Mouse (Mus musculus): Measurements from ENCODE around the gene Rad51. TPM values are rescaled to one million over a fixed set of nuclear protein-coding genes. Genes with fewer than 3 reads are reported as not detected.

Gene Rad51
- 4.1 and 4.2 TPM in 2 replicates for polyA plus RNA-seq (2012; rRNA removed; ENCODE audit: low replicate concordance)

DNA sequence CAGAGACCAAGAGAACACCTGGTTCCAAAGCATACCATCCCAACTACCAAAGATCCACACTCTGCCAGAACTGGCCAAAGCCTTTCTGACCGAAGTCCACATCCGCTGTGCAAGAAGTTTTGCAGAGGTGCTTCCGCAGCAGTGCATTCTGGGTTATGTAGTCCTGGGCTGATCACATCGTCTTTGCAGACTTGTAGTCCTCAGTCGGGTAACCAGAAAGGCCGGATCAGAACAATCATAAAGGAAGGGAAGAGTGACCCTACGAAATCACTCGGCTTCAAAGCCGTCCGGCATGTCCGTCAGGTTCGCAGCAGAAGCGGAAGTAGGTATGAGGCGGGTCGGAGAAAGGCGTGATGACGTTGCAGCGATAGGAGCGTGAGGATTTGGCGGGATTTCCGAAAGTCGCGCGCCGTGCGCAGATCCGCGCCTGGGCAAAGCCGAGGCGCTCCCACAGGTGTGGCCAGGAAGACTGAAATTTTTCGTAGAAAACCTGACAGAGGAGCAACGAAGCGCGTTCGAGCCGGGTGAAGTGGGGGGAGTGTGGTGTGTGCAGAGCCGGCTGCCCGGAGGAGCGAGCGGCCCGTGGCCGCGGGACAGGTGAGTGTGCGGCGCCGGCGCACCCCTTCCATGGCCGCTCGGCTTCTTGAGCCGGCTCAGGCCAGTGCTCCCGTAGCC, at the start of gene Rad51:
TSS of gene Rad51 (plus strand) at position 356 of the 675 bp plus-strand sequence.

DNA sequence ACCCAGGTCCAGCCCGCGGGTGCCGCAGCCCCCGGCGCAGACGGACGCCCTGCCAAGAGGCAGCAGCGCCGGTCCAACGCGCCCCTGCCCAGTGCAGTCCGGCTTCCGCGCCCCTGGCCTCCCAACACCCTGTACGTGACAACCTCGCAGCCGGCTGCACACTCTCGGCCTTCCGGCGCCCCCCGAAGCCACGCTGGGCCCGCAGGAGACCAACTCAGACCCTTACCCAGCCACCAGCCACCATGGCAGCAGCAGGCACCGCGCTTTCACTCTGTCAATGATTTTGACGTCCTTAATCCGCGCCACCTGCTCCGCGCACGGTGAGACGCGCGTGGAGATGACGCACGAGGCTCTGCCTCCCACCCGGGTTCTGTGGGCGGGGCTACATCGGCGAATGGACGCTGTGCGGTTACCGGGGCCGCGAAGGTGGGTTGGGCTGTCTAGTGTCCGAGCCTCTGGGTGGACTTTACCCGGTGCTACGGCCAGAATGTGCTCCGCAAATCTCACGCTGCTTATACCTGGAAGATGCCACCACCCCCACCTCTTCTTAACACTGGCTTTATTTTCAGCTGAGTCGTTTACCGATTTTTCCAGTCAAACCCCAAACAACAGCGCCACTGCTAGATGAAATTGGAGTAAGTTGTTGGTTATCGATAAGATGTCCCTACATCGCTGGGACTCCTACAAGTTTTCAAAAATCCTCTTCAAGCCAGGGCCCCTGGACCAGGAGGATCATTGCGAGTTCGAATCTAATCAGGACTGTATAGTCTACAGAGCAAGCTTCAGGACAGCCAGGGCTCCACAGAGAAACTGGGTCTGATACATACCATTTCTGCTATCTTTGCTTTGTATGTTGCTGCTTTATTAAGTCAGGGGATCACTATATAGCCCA, 44.3 kb downstream of the Rad51 start, which contains the start of gene Rmdn3:
TSS of gene Rmdn3 (minus strand) at position 354 of the 892 bp plus-strand sequence.

GRCm38 (mm10) chr2:119166901-119167865, 54.6 kb downstream of the Rad51 start, which contains the start of gene Gchfr:
Gene Gchfr (plus strand): TSS chr2:119167773.

DNA sequence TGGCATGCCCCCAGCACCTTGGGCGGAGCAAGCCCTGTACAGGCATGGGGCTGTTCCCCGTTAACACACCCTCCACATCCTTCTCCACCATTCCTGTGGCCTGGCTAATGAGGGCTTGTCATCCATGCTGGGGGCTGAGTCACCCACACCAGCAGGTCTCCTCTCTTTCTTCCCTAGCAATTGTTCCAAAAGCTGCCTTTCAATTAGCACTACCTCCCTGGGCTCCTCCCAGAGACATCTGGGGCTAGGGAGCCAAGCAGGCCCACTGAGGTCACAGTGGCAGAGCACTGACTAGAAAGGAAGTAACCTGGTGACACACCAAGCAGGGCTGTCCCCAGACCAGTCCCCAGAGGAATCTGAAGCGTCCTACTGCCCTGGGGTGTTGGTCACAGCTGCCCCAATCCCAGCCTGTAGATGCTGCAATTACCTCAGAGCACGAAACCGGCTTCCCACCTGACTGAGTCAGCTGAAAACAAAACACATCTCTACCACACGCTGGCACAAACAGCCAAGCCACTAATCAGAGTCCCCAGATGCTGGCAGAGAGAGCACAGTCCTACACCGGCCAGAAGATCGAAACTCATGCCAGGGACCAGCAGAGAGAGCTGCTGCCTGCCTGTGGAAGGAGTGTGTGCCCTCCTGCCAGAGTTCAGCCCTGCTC, 61.5 kb downstream of the Rad51 start, which contains the start of gene Gm14137:
TSS of gene Gm14137 (plus strand) at position 519 of the 661 bp plus-strand sequence.

Other genes starting within 250 kb of the Rad51 start
- gene Bahd1, start 212.4 kb upstream of the Rad51 start, polyA plus RNA-seq (2012; rRNA removed; ENCODE audit: low replicate concordance): 12.9 and 22.5 TPM in 2 replicates
- gene Chst14, start 186.3 kb upstream of the Rad51 start, polyA plus RNA-seq (2012; rRNA removed; ENCODE audit: low replicate concordance): 3.3 and 4.3 TPM in 2 replicates
- gene Ccdc32, start 83.4 kb upstream of the Rad51 start, polyA plus RNA-seq (2012; rRNA removed; ENCODE audit: low replicate concordance): 3.6 and 5.3 TPM in 2 replicates
- gene Rpusd2, start 78.0 kb upstream of the Rad51 start, polyA plus RNA-seq (2012; rRNA removed; ENCODE audit: low replicate concordance): 0.78 and 1.7 TPM in 2 replicates
- gene Knl1, start 65.7 kb upstream of the Rad51 start, polyA plus RNA-seq (2012; rRNA removed; ENCODE audit: low replicate concordance): 0.12 and 0.16 TPM in 2 replicates
- 26.8 and 50.3 TPM in 2 replicates for gene Rmdn3, start 44.2 kb downstream of the Rad51 start, polyA plus RNA-seq (2012; rRNA removed; ENCODE audit: low replicate concordance)
- 32.5 and 153 TPM in 2 replicates for gene Gchfr, start 55.0 kb downstream of the Rad51 start, polyA plus RNA-seq (2012; rRNA removed; ENCODE audit: low replicate concordance)
- 0.04 and 0.06 TPM in 2 replicates for gene Gm14137, start 61.7 kb downstream of the Rad51 start, polyA plus RNA-seq (2012; rRNA removed; ENCODE audit: low replicate concordance)
- gene Zfyve19, start 95.8 kb downstream of the Rad51 start, polyA plus RNA-seq (2012; rRNA removed; ENCODE audit: low replicate concordance): 29.4 and 36.1 TPM in 2 replicates
- 2.9 and 3.1 TPM in 2 replicates for gene Dnajc17, start 96.0 kb downstream of the Rad51 start, polyA plus RNA-seq (2012; rRNA removed; ENCODE audit: low replicate concordance)
- gene Ppp1r14d, start 117.1 kb downstream of the Rad51 start, polyA plus RNA-seq (2012; rRNA removed; ENCODE audit: low replicate concordance): 106 and 267 TPM in 2 replicates
- 134 and 359 TPM in 2 replicates for gene Spint1, start 124.6 kb downstream of the Rad51 start, polyA plus RNA-seq (2012; rRNA removed; ENCODE audit: low replicate concordance)
- gene Rhov, start 158.5 kb downstream of the Rad51 start, polyA plus RNA-seq (2012; rRNA removed; ENCODE audit: low replicate concordance): 2.0 and 3.7 TPM in 2 replicates
- 17.3 and 20.0 TPM in 2 replicates for gene Vps18, start 175.9 kb downstream of the Rad51 start, polyA plus RNA-seq (2012; rRNA removed; ENCODE audit: low replicate concordance)
- 9.4 and 13.5 TPM in 2 replicates for gene Dll4, start 213.0 kb downstream of the Rad51 start, polyA plus RNA-seq (2012; rRNA removed; ENCODE audit: low replicate concordance)
- gene Chac1, start 238.4 kb downstream of the Rad51 start, polyA plus RNA-seq (2012; rRNA removed; ENCODE audit: low replicate concordance): 1.3 and 5.3 TPM in 2 replicates

All from duodenum, adult 2 months (tissue).